Mouse (Mus musculus) embryonic fibroblast, embryonic 13.5 days (primary cell): Measurements from ENCODE around the gene Socs3.

Experiments used
- CTCF ChIP-seq: IDR thresholded peaks from 2 replicates; pipeline ENCODE4 v1.5.1; 2011; ENCODE audit warnings: mild to moderate bottlenecking, control low read depth, low read length, moderate library complexity, borderline replicate concordance; ENCODE audit not compliant: insufficient read depth
- POLR2A ChIP-seq: IDR thresholded peaks from 2 replicates; pipeline ENCODE4 v1.6.1; 2011; ENCODE audit warnings: low read depth, mild to moderate bottlenecking, control low read depth, low read length, moderate library complexity

- TF ChIP-seq POLR2A: no peak
- no peak for TF ChIP-seq CTCF
Measured at GRCm38 (mm10) chr11:118009865-118010571, 40.2 kb upstream of the Socs3 start.
